Mouse (Mus musculus): ENCODE data around the gene Prpsap2.

Gene Prpsap2

GRCm38 (mm10) chr11:61717990-61718389 lies 43.9 kb downstream of the Prpsap2 start:
- DNase-seq (ENCODE audit: low read depth in 2 of 2, low spot score in 2 of 2), result no peak

- DNase-seq (ENCODE audit: low read depth in 2 of 2, low spot score in 2 of 2), result no peak
Measured at GRCm38 (mm10) chr11:61715130-61715529, 46.8 kb downstream of the Prpsap2 start.

GRCm38 (mm10) chr11:61714346-61715117 lies 47.4 kb downstream of the Prpsap2 start:
- DNase-seq (ENCODE audit: low read depth in 2 of 2, low spot score in 2 of 2), result peak; percentile 65 to 79

- DNase-seq (ENCODE audit: low read depth in 2 of 2, low spot score in 2 of 2), result no peak
Measured at GRCm38 (mm10) chr11:61713157-61713855, 48.6 kb downstream of the Prpsap2 start.

GRCm38 (mm10) chr11:61708928-61709327 lies 53.0 kb downstream of the Prpsap2 start:
- DNase-seq (ENCODE audit: low read depth in 2 of 2, low spot score in 2 of 2), result no peak

GRCm38 (mm10) chr11:61706232-61706631 lies 55.7 kb downstream of the Prpsap2 start:
- DNase-seq (ENCODE audit: low read depth in 2 of 2, low spot score in 2 of 2), result no peak

GRCm38 (mm10) chr11:61705581-61705980 lies 56.3 kb downstream of the Prpsap2 start:
- DNase-seq (ENCODE audit: low read depth in 2 of 2, low spot score in 2 of 2), result no peak

GRCm38 (mm10) chr11:61702494-61702893 lies 59.4 kb downstream of the Prpsap2 start:
- no peak for DNase-seq (ENCODE audit: low read depth in 2 of 2, low spot score in 2 of 2)

GRCm38 (mm10) chr11:61701696-61702095 lies 60.2 kb downstream of the Prpsap2 start:
- no peak for DNase-seq (ENCODE audit: low read depth in 2 of 2, low spot score in 2 of 2)

- DNase-seq (ENCODE audit: low read depth in 2 of 2, low spot score in 2 of 2), result no peak
Measured at GRCm38 (mm10) chr11:61699933-61700332, 62.0 kb downstream of the Prpsap2 start.

GRCm38 (mm10) chr11:61699460-61699859 lies 62.4 kb downstream of the Prpsap2 start:
- DNase-seq (ENCODE audit: low read depth in 2 of 2, low spot score in 2 of 2), result no peak

GRCm38 (mm10) chr11:61698852-61699251 lies 63.0 kb downstream of the Prpsap2 start:
- no peak for DNase-seq (ENCODE audit: low read depth in 2 of 2, low spot score in 2 of 2)

- DNase-seq (ENCODE audit: low read depth in 2 of 2, low spot score in 2 of 2), result no peak
Measured at GRCm38 (mm10) chr11:61692996-61693395, 68.9 kb downstream of the Prpsap2 start.

GRCm38 (mm10) chr11:61687595-61687994 lies 74.3 kb downstream of the Prpsap2 start:
- no peak for DNase-seq (ENCODE audit: low read depth in 2 of 2, low spot score in 2 of 2)

GRCm38 (mm10) chr11:61686906-61687453 lies 74.9 kb downstream of the Prpsap2 start:
- DNase-seq (ENCODE audit: low read depth in 2 of 2, low spot score in 2 of 2), result no peak

GRCm38 (mm10) chr11:61686141-61686540 lies 75.7 kb downstream of the Prpsap2 start:
- no peak for DNase-seq (ENCODE audit: low read depth in 2 of 2, low spot score in 2 of 2)

- no peak for DNase-seq (ENCODE audit: low read depth in 2 of 2, low spot score in 2 of 2)
Measured at GRCm38 (mm10) chr11:61685119-61685725, 76.7 kb downstream of the Prpsap2 start.

- DNase-seq (ENCODE audit: low read depth in 2 of 2, low spot score in 2 of 2), result peak; percentile 37 to 63
Measured at GRCm38 (mm10) chr11:61683907-61684731, 77.8 kb downstream of the Prpsap2 start, which contains the start of gene Fam83g. Fam83g (plus strand) TSS chr11:61684091.

Data from CD8-positive naive resting alpha-beta T cell, adult 2 months (primary cell).